Mouse (Mus musculus) kidney, embryonic 14.5 days (tissue): ENCODE measurements around the gene Gm12794. TPM values are rescaled to one million over a fixed set of nuclear protein-coding genes. Genes with fewer than 3 reads are reported as not detected.
"Not testable (repeated sequence)": the region's sequence is repeated elsewhere in the genome, so short reads cannot be mapped to it uniquely, and the experiment has no call there.

Experiments
- ATAC-seq: fragments of 200-750 bp; cut with Nextera tagmentation; 2 replicates; pipeline ENCODE4 v1.8.0; 2017; ENCODE audit warnings: moderate number of reproducible peaks, mild to moderate bottlenecking, moderate TSS enrichment, moderate library complexity; ENCODE audit not compliant: low FRiP score, low TSS enrichment
- H3K27ac ChIP-seq: fragments of 300-500 bp; sonication (generic); 2 replicates; pipeline ENCODE4 v1.5.1; 2014; ENCODE audit warnings: low read depth, mild to moderate bottlenecking, low read length, moderate library complexity, mixed read lengths
- H3K27me3 ChIP-seq: fragments of 300-500 bp; sonication (generic); 2 replicates; pipeline ENCODE4 v1.6.1; 2014; ENCODE audit warnings: mild to moderate bottlenecking, low read length; ENCODE audit not compliant: control insufficient read depth, insufficient read depth
- H3K36me3 ChIP-seq: fragments of 300-500 bp; sonication (generic); 2 replicates; pipeline ENCODE4 v1.6.1; 2014; ENCODE audit warnings: low read length, mixed read lengths; ENCODE audit not compliant: control insufficient read depth, insufficient read depth
- H3K4me1 ChIP-seq: fragments of 300-500 bp; sonication (generic); 2 replicates; pipeline ENCODE4 v1.6.1; 2014; ENCODE audit warnings: low read length, mixed read lengths; ENCODE audit not compliant: control insufficient read depth, insufficient read depth
- H3K4me2 ChIP-seq: fragments of 300-500 bp; sonication (generic); replicated peaks from 2 replicates; pipeline ENCODE4 v1.6.1; 2014; ENCODE audit warnings: low read depth, mild to moderate bottlenecking, low read length
- H3K4me3 ChIP-seq: fragments of 300-500 bp; sonication (generic); 2 replicates; pipeline ENCODE4 v1.5.1; 2014; ENCODE audit warnings: mild to moderate bottlenecking, low read length
- H3K9ac ChIP-seq: fragments of 300-500 bp; sonication (generic); 2 replicates; pipeline ENCODE4 v1.6.1; 2014; ENCODE audit warnings: low read depth, mild to moderate bottlenecking, low read length, moderate library complexity
- H3K9me3 ChIP-seq: fragments of 300-500 bp; sonication (generic); 2 replicates; pipeline ENCODE4 v1.6.1; 2016; ENCODE audit warnings: low read length; ENCODE audit not compliant: control insufficient read depth
- WGBS: fragments of 180-500 bp; shearing (Covaris S2); extraction: QIAGEN DNeasy Blood & Tissue Kit; methylation state at CpG from one replicate; pipeline ENCODE4 v1.1.7; 2014; 5-methylcytosine and 5-hydroxymethylcytosine counted together
- polyA plus RNA-seq: library from polyadenylated mRNA; unstranded; fragments of >200 nt; fragmentation: Nextera tagmentation; extraction: Ambion mirVana; gene quantifications from 2 replicates; pipeline ENCODE4 v1.2.1, GENCODE M21; 2014

Gm12794 gene
- polyA plus RNA-seq: not detected in 2 replicates

DNA sequence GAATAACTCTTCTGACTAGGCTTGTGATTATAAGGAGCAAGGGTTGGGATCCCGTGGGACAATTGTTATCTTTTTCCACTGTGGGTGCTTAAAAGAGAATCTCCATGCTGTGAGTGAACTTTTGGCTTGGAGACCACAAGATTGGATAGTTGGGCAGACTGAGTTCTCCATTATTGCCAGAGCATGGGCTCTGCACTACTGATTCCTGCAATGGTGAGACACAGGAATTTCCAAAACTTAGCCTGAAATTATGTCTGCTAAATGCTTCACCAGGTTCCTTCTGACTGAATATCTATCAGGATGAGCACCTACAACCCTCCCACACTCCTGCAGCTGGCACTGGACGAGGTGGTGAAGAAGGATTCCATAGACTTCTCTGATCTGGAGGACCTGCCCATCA, at the start of gene Gm12794:
Gene Gm12794 (plus strand): TSS at position 301 of the 400 bp plus-strand sequence.
- H3K9me3 ChIP-seq, H3K4me1 ChIP-seq, H3K27me3 ChIP-seq, ATAC-seq, H3K4me3 ChIP-seq, H3K4me2 ChIP-seq, H3K9ac ChIP-seq, H3K27ac ChIP-seq, H3K36me3 ChIP-seq: not testable (repeated sequence)
- WGBS: 63% methylated on average over 2 of the region's 2 CpGs

DNA sequence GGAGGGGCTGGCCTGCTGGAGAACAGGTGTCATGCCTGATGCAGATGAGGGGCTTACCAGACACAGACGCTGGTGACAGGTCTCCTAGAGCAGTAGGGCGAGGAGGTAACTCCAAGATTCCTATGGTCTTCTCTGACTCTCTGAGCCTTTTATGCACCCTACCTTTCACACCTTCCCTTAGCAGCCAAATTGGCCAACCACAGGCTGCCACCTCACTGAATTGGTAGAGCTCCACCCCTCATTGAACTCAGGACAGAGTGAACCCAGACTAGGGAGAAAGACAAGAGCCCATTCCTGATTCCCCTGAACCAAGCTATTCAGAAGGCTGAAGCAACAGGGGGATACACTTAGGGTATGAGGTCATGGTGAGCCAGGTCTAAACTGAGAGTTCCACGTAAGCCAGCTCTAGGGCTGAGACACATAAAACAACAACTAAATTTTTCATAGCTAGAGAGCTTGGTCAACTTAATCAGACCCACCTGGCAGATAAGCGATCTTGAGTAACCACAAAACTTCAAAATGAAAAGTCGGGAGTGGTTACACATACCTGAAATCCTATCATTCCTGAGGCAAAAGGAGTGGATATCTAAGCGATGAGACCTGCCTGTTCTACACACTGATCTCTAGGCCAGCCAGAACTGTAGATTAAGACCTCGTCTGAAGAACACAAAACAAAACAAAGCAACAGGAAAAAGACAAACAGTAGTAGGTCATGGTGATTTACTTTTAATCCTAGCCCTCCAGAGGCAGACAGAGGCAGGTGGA, 46.4 kb upstream of the Gm12794 start, which contains the start of gene C130073F10Rik:
Gene C130073F10Rik (minus strand): TSS at position 134 of the 765 bp plus-strand sequence.
- Histone ChIP-seq H3K27ac (no peak within 1 kb of the TSS), H3K4me3 (no peak within 1 kb of the TSS), H3K27me3 (no peaks in the 10 kb centered on the region), H3K36me3 (no peaks in the 10 kb centered on the region), H3K9ac (no peak within 1 kb of the TSS), H3K9me3 (no peaks in the 10 kb centered on the region), H3K4me1 (no peaks in the 10 kb centered on the region), H3K4me2 (no peak within 1 kb of the TSS)
- 80% methylated on average over 7 of the region's 7 CpGs for WGBS
- no peak for ATAC-seq

DNA sequence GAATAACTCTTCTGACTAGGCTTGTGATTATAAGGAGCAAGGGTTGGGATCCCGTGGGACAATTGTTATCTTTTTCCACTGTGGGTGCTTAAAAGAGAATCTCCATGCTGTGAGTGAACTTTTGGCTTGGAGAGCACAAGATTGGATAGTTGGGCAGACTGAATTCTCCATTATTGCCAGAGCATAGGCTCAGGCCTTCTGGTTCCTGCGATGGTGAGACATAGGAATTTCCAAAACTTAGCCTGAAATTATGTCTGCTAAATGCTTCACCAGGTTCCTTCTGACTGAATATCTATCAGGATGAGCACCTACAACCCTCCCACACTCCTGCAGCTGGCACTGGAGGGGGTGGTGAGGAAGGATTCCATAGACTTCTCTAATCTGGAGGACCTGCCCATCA, 31.4 kb upstream of the Gm12794 start, which contains the start of gene Gm12800:
Gene Gm12800 (plus strand): TSS at position 301 of the 400 bp plus-strand sequence.
- WGBS: 96% methylated on average over 1 of the region's 2 CpGs
- H3K4me1 ChIP-seq, H3K4me2 ChIP-seq, ATAC-seq, H3K9ac ChIP-seq, H3K36me3 ChIP-seq, H3K27me3 ChIP-seq, H3K9me3 ChIP-seq, H3K27ac ChIP-seq, H3K4me3 ChIP-seq: not testable (repeated sequence)

DNA sequence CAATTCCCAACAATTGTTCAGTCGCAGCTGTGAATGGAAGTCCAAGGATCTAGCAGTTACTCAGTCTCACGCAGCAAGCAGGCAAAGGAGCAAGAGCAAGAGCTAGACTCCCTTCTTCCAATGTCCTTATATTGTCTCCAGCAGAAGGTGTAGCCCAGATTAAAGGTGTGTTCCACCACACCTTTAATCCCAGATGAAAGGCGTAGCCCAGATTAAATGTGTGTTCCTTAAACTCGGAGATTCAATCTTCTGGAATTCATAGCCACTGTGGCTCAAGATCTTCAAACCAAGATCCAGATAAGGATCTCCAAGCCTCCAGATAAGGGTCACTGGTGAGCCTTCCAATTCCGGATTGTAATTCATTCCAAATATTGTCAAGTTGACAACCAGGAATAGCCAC, 40.7 kb downstream of the Gm12794 start, which contains the start of gene Gm12790:
Gene Gm12790 (minus strand): TSS at position 101 of the 400 bp plus-strand sequence.
- not testable (repeated sequence) for H3K9ac ChIP-seq, H3K36me3 ChIP-seq, H3K4me1 ChIP-seq, H3K27me3 ChIP-seq, ATAC-seq, H3K4me3 ChIP-seq, H3K4me2 ChIP-seq, H3K9me3 ChIP-seq, H3K27ac ChIP-seq
- 73% methylated on average over 1 of the region's 5 CpGs for WGBS

DNA sequence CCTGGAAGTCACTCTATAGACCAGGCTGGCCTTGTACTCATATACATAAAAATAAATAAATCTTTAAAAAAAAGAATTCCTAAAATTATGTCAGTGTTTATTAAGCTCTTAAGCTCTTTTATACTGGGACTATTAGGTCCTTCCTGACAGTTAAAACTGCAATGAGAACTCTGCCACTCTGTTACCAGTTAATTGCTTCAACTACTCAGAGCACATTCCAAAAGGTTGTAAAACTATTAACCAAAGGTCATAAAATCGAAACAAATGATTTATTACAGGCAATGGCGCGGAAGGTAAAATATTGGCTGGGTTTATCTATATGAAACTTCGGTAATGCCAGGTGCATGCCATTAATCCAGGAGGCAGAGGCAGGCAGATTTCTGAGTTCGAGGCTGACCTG, 45.5 kb downstream of the Gm12794 start:
- H3K4me3 ChIP-seq: no peak overlapping the region
- no peaks in the 10 kb centered on the region for H3K36me3 ChIP-seq
- WGBS: 64% methylated on average over 5 of the region's 5 CpGs
- H3K9ac ChIP-seq: no peak overlapping the region
- H3K4me1 ChIP-seq: no peaks in the 10 kb centered on the region
- no peak overlapping the region for H3K4me2 ChIP-seq
- H3K9me3 ChIP-seq: no peaks in the 10 kb centered on the region
- H3K27me3 ChIP-seq: no peaks in the 10 kb centered on the region
- no peak overlapping the region for H3K27ac ChIP-seq
- no peak for ATAC-seq

DNA sequence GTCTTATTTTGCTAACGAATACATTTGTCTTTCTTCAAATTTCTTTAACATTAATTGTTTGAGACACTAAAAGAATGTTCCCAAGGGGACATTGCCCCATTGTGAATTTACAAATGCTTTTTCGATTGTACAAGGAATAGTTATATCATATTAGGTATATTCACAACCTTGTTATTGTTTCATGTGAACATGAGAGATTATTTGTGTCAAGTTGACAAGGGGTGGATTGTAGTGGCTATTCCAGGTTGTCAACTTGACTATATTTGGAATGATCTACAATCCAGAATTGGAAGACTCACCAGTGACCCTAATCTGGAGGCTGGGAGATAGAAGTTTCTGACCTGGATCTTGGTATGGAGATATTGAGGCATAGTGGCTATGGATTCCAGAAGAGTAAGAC, 46.1 kb downstream of the Gm12794 start, which contains the start of gene Gm12789:
Gene Gm12789 (plus strand): TSS at position 301 of the 400 bp plus-strand sequence.
- not testable (repeated sequence) for H3K4me2 ChIP-seq

More for the DNA sequence above, 46.1 kb downstream of the Gm12794 start, which contains the start of gene Gm12789:
- H3K27me3 ChIP-seq, H3K4me3 ChIP-seq, H3K4me1 ChIP-seq, H3K9me3 ChIP-seq, H3K36me3 ChIP-seq, ATAC-seq, H3K9ac ChIP-seq, H3K27ac ChIP-seq: not testable (repeated sequence)
- WGBS: 91% methylated on average over 2 of the region's 2 CpGs

Other genes with a start within 250 kb of the Gm12794 start
- gene Lepr, start 223.0 kb upstream of the Gm12794 start, polyA plus RNA-seq: 1.3 and 3.7 TPM in 2 replicates
- not detected in 2 replicates for gene B020004J07Rik, start 96.4 kb upstream of the Gm12794 start, polyA plus RNA-seq
- gene C130073F10Rik, start 46.6 kb upstream of the Gm12794 start, polyA plus RNA-seq: not detected in 2 replicates
- not detected in 2 replicates for gene Gm12800, start 31.3 kb upstream of the Gm12794 start, polyA plus RNA-seq
- not detected in 2 replicates for gene Gm12790, start 40.6 kb downstream of the Gm12794 start, polyA plus RNA-seq
- not detected in 2 replicates for gene Gm12789, start 46.2 kb downstream of the Gm12794 start, polyA plus RNA-seq
- 7.3 and 10.4 TPM in 2 replicates for gene Pde4b, start 147.1 kb downstream of the Gm12794 start, polyA plus RNA-seq